Mouse (Mus musculus) gastrocnemius, adult 2 months (tissue): ENCODE measurements around the gene Commd3. TPM values are rescaled to one million over a fixed set of nuclear protein-coding genes. Genes with fewer than 3 reads are reported as not detected.

Experiments
- DNase-seq: peaks from one replicate; pipeline ENCODE4 v3.0.0; 2022
- H3K27ac ChIP-seq: fragments of 200-600 bp; 2 replicates; pipeline ENCODE4 v1.8.1; 2022; ENCODE audit warnings: mild to moderate bottlenecking
- H3K4me3 ChIP-seq: fragments of 200-600 bp; 2 replicates; pipeline ENCODE4 v1.8.1; 2022; ENCODE audit warnings: mild to moderate bottlenecking, moderate library complexity
- CTCF ChIP-seq: fragments of 200-600 bp; IDR thresholded peaks from 2 replicates; pipeline ENCODE4 v1.8.1; 2022; ENCODE audit warnings: antibody characterized with exemption, mild to moderate bottlenecking, moderate library complexity
- intact Hi-C: fragments of 180-260 bp; cut with DNase I; formaldehyde crosslinking; loops from one replicate; pipeline ENCODE4 v1.15.1; 2025
- total RNA-seq, 2 experiments: library from RNA; stranded (reverse); gene quantifications; 2 replicates each; pipeline ENCODE4 v1.2.3; 2021

The Commd3 gene
- total RNA-seq, 2 experiments from 2014 or later, result 83.3 to 100 TPM

- intact Hi-C loops, result no loop called here
- Histone ChIP-seq H3K4me3 (peak overlapping the region; percentile 74), H3K27ac (no peak overlapping the region)
- DNase-seq, result peak; percentile 55
- TF ChIP-seq CTCF, result no peak
Observed at GRCm38 (mm10) chr2:18689064-18689921, 17.1 kb downstream of the Commd3 start.

- Histone ChIP-seq H3K4me3 (peak overlapping the region; percentile 74), H3K27ac (no peak overlapping the region)
- DNase-seq, result peak; percentile 39
- no peak for TF ChIP-seq CTCF
- intact Hi-C loops, result loop anchor here (10.0 kb wide), 1 partner anchor 665 kb away; no protein-coding TSS in a partner anchor
Observed at GRCm38 (mm10) chr2:18690055-18690691, 18.0 kb downstream of the Commd3 start.

DNA sequence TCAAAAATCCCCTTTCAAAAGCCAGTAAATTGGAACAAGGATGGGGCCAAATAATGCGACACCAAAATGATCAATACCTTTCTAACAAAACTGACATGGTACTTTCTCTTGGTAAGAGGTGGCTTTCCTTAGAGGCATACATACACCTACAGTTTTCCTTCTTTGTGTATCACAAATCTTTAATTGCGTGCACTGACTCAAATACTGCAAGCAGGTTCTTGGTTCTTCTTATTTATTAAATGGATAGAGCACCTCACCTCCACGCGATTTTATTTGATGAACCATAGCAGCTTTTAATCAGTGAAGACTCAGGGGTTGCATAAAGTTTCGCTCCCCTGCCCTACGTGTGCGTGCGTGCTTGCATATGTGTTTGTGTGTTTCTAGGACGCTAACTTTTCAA is 18.6 kb downstream of the Commd3 start:
- intact Hi-C loops, result loop anchor here (10.0 kb wide), 1 partner anchor 666 kb away; no protein-coding TSS in a partner anchor
- Histone ChIP-seq H3K27ac (no peak overlapping the region), H3K4me3 (peak overlapping the region; percentile 74; the same call in 1 of the 2 replicates)
- DNase-seq, result no peak
- no peak for TF ChIP-seq CTCF

GRCm38 (mm10) chr2:18692031-18692430 is 19.8 kb downstream of the Commd3 start:
- Histone ChIP-seq H3K27ac (no peak overlapping the region), H3K4me3 (no peak overlapping the region)
- no peak for DNase-seq
- intact Hi-C loops, result loop anchor here (10.0 kb wide), 1 partner anchor 667 kb away; no protein-coding TSS in a partner anchor
- no peak for TF ChIP-seq CTCF

- DNase-seq, result no peak
- intact Hi-C loops, result loop anchor here (10.0 kb wide), 1 partner anchor 668 kb away; no protein-coding TSS in a partner anchor
- no peak overlapping the region for H3K27ac ChIP-seq
- no peak overlapping the region for H3K4me3 ChIP-seq
- no peak for TF ChIP-seq CTCF
Observed at GRCm38 (mm10) chr2:18692548-18692947, 20.4 kb downstream of the Commd3 start.

DNA sequence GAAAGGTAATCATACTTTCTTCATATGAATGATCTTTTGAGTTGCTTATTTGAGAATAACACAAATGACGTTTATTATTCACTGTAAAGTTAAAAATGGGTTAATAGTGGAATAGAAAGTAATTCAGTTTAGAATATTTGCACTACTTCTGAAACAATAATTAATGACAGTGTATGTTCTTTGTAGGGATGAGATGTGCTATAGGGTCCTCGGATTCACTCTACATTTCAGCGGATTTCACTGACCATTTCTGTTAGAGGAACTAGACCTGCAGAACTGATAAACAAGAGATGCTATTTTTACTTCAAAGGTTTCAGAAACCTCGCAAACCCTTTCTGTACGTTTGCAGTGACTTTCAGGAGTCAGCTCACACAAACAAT is 21.3 kb downstream of the Commd3 start:
- intact Hi-C loops, result loop anchor here (10.0 kb wide), 1 partner anchor 669 kb away; no protein-coding TSS in a partner anchor

DNA sequence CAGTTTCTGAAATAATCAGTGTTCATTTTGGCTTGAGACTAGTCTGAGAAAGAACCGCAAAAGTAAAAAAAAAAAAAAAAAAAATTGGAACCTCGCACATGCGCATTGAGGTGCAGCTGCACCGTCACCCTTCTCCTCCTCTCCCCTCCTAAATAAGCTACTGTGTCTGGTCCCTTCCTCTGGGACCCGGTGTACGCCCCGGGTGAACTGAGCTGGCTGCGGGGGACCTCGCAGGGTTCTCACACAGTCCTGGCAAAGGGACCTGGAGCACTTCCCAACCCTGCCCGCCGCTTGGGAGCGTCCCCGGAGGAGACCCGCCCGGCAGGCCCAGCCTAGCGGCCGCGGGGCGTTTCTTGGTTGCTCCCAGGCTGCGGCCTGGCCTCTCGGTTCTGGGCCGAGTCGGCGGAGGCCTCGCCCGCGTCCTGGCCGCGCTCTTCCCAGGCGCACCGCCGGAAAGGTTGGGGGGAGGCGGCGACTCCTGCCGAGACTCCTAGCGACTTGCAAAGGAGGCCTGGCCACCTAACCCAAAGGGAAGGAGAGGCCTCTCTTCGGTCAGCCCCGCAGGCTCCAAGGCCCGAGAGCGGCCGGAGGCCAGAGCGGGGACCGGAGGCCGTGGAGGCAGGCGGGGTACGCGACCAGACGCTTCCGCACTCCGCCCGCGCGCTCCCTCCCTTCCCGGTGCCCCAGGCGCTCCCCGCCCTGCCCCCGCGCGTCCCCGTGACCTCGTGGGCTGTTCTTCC is 21.9 kb downstream of the Commd3 start, which contains the start of gene Spag6:
Gene Spag6, plus strand, starts transcription at position 162 of the 740 bp plus-strand sequence.
- DNase-seq, result peak; percentile 85
- intact Hi-C loops, result loop anchor here (10.0 kb wide), 1 partner anchor 669 kb away; no protein-coding TSS in a partner anchor
- H3K4me3 ChIP-seq, result peak within 1 kb of the TSS; percentile 75
- 0 out of 2 replicates have a peak, but pooled peaks have one; percentile 20 for TF ChIP-seq CTCF
- peak within 1 kb of the TSS; percentile 96 for H3K27ac ChIP-seq

More for the DNA sequence above, 21.3 kb downstream of the Commd3 start:
- TF ChIP-seq CTCF, result no peak
- Histone ChIP-seq H3K27ac (peak overlapping the region; percentile 96), H3K4me3 (peak overlapping the region; percentile 75)
- no peak for DNase-seq

DNA sequence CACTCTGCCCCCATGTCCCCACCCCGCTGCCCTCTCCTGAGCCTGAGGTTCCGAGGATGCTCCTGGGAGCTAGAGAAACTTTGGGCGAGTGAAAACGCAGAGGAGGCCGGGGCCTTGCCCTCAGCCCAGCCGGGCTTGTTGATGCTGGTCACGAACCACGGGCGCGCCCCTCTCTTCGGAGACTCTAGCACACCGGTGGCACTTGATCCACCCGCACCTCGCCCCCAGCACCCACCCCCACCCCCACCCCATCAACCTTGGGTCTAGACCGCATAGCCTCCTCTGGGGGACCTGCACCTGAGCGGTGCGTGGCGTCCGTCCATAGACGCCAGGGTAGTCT is 22.4 kb downstream of the Commd3 start:
- peak overlapping the region; percentile 96 for H3K27ac ChIP-seq
- intact Hi-C loops, result loop anchor here (10.0 kb wide), 1 partner anchor 670 kb away; no protein-coding TSS in a partner anchor
- no peak for TF ChIP-seq CTCF
- no peak for DNase-seq
- H3K4me3 ChIP-seq, result peak overlapping the region; percentile 75

DNA sequence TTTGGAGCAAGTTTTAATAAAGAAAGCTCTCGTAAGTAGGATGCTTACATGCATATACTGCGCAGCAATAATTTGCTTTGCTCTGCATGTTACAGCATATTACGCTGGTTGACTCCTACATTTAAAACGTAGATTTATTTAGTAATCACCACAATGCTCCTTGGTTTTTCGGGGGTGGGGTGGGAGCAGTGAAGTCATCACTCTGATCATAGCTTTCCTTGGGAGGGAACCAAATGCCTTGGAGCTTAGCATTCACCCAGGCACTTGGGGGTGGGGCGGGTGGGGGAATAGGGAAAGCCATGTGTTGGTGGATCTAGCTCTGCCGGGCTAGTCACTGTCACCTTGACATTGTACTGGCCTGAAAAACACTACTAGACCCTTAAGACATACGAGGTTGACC is 23.0 kb downstream of the Commd3 start:
- Histone ChIP-seq H3K27ac (no peak overlapping the region), H3K4me3 (peak overlapping the region; percentile 75)
- TF ChIP-seq CTCF, result no peak
- DNase-seq, result no peak
- intact Hi-C loops, result loop anchor here (5.0 to 10.0 kb wide), 2 partner anchors 108 to 670 kb away; no protein-coding TSS in a partner anchor

DNA sequence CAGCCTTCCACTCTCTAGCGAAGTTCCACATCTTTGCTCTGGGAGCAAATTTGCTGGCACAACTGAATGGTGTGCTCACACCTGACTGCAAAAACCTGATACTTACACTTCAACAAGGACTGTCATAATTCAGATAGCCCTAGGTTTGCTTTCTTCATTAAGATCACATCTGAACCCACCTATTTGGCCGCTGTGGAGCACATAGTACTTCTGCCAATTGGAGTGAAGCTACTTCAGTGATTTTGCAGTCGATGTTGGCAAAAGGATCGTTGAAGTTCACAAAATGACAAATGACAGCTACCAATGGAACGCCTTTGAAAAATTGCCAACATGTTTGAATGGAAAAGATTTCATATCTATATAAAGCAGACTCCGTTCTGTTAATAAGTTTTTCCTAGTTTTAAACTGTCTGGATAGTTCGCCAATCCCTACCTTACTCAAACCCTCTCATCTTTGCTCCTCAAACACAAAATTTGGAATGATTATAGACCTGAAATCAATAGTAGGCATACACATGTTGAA is 23.5 kb downstream of the Commd3 start:
- Histone ChIP-seq H3K27ac (no peak overlapping the region), H3K4me3 (no peak overlapping the region)
- no peak for TF ChIP-seq CTCF
- no peak for DNase-seq
- intact Hi-C loops, result loop anchor here (5.0 to 10.0 kb wide), 2 partner anchors 108 to 671 kb away; no protein-coding TSS in a partner anchor

- TF ChIP-seq CTCF, result no peak
- DNase-seq, result no peak
- intact Hi-C loops, result loop anchor here (5.0 to 10.0 kb wide), 2 partner anchors 110 to 673 kb away; no protein-coding TSS in a partner anchor
- Histone ChIP-seq H3K27ac (no peak overlapping the region), H3K4me3 (no peak overlapping the region)
Observed at GRCm38 (mm10) chr2:18697591-18698244, 25.5 kb downstream of the Commd3 start.
